Mouse (Mus musculus): ENCODE measurements at regions not wholly inside any gene's neighbourhood (a gene's known extent, or its start where the extent isn't known, plus 50 kb on each side); places are given as distances from the start of the nearest gene placed in this dataset.
A peak's percentile ranks its signal among the peaks of the same experiment; 100 is the strongest.

- DNase-seq: peak; percentile 32 to 36
Measured at GRCm38 (mm10) chr13:51016956-51017703, 83.5 kb upstream of the Spin1 start.

GRCm38 (mm10) chr13:51017727-51018321 is 82.9 kb upstream of the Spin1 start:
- peak; percentile 44 to 80 for DNase-seq

- DNase-seq: no peak
Measured at GRCm38 (mm10) chr13:51018366-51018765, 82.3 kb upstream of the Spin1 start.

GRCm38 (mm10) chr13:51022401-51023250 is 78.1 kb upstream of the Spin1 start:
- DNase-seq: no peak

GRCm38 (mm10) chr13:51023271-51023670 is 77.4 kb upstream of the Spin1 start:
- no peak for DNase-seq

- no peak for DNase-seq
Measured at GRCm38 (mm10) chr13:51026311-51026918, 74.3 kb upstream of the Spin1 start.

GRCm38 (mm10) chr13:51037850-51038450 is 62.7 kb upstream of the Spin1 start:
- DNase-seq: no peak

GRCm38 (mm10) chr13:51038955-51039354 is 61.7 kb upstream of the Spin1 start:
- DNase-seq: no peak

- no peak for DNase-seq
Measured at GRCm38 (mm10) chr13:51041121-51041520, 59.6 kb upstream of the Spin1 start.

GRCm38 (mm10) chr13:51042881-51043402 is 57.7 kb upstream of the Spin1 start:
- no peak for DNase-seq
